Mouse (Mus musculus) liver, postnatal 0 days (tissue): Measurements from ENCODE around the gene Dock3.

Source experiments
- CTCF ChIP-seq: sonication (generic); IDR thresholded peaks from 2 replicates; pipeline ENCODE4 v1.5.1; 2016; ENCODE audit warnings: antibody characterized with exemption, low read depth
- EP300 ChIP-seq: IDR thresholded peaks from 2 replicates; pipeline ENCODE4 v1.6.1; 2016; ENCODE audit warnings: antibody characterized with exemption, low read depth, mild to moderate bottlenecking

DNA sequence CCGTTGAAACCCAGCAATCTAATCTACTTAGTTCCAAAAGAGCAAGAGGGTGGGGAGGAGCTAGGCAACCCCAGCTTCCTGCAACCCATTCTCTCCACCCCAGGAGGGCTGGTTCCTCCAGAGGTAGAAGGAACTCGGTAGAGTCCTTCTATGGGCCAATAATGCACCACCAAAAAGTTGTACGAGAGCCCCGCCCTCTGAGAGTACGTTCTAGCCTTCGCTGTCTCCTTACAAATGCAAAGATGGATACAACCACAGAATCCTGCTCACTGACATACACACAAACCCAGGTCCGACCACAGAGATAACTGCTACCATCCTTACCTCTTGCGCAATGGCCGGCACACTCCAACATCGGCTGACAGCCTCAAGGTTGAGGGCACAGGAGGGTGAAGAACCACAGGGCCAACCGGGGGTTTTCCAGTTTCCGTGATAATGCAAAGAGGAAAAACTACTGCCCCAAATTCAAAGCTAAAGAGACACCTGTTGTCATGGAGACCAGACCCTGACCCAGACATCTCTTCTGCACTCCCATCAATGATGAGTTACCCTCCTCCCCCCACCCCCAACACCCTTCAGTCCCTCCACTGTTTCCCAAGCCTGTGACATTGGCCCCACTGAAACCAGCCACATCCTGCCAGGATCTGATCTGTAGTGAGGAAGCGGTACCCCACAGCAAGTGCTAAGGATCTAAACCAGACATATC lies 48.8 kb upstream of the Dock3 start:
- TF ChIP-seq CTCF: no peak
- TF ChIP-seq EP300: no peak
